ENCODE assay signal across 16 mouse cellular contexts in genomic region chr9:62534691-62535090, GRCm38 (mm10). TPM values are rescaled to one million over a fixed set of nuclear protein-coding genes. Genes with fewer than 3 reads are reported as not detected.
DNase-seq lines count a peak whose midpoint lies in the region; ATAC-seq and TF ChIP-seq lines count a peak whose summit lies in the region.
"Had no signal": no experiment of that assay in that cellular context is flagged by ENCODE, and none has a peak within 500 bp of the region (broad histone marks: within the 10 kb centered on the region; RNA-seq: fewer than 3 reads in every experiment).

No protein-coding gene starts in this region.

- ATAC-seq in forebrain, embryonic 11.5 days (replicated peaks; ENCODE audit: low FRiP score), result no peak
- ATAC-seq in lung, embryonic 15.5 days (ENCODE audit: borderline replicate concordance, extremely low read depth, low FRiP score, low TSS enrichment), result no peak
- no peak for ATAC-seq in forebrain, postnatal 0 days
- ATAC-seq in neural tube, embryonic 13.5 days (ENCODE audit: low read depth), result no peak
- no peak for ATAC-seq in intestine, embryonic 16.5 days

- no peaks in the 10 kb centered on the region for H3K36me3 ChIP-seq in forebrain, embryonic 10.5 days (replicated peaks)
- no peaks in the 10 kb centered on the region for H3K36me3 ChIP-seq in forebrain, embryonic 11.5 days (ENCODE audit: control insufficient read depth, insufficient read depth, low read length)
- no peaks in the 10 kb centered on the region for H3K36me3 ChIP-seq in lung, embryonic 15.5 days
- H3K36me3 ChIP-seq in forebrain, postnatal 0 days (ENCODE audit: insufficient read depth), result no peaks in the 10 kb centered on the region
- no peaks in the 10 kb centered on the region for H3K36me3 ChIP-seq in neural tube, embryonic 13.5 days
- no peaks in the 10 kb centered on the region for H3K36me3 ChIP-seq in intestine, embryonic 16.5 days (ENCODE audit: control insufficient read depth, insufficient read depth, low read length)
- H3K36me3 ChIP-seq: G1E; heart, embryonic 13.5 days had no signal

- no peaks in the 10 kb centered on the region for H3K9me3 ChIP-seq in forebrain, embryonic 10.5 days
- no peaks in the 10 kb centered on the region for H3K9me3 ChIP-seq in forebrain, embryonic 11.5 days (ENCODE audit: control insufficient read depth, low read length)
- H3K9me3 ChIP-seq in lung, embryonic 15.5 days, result no peaks in the 10 kb centered on the region
- no peaks in the 10 kb centered on the region for H3K9me3 ChIP-seq in forebrain, postnatal 0 days (ENCODE audit: low read length)
- H3K9me3 ChIP-seq in neural tube, embryonic 13.5 days, result no peaks in the 10 kb centered on the region
- H3K9me3 ChIP-seq in intestine, embryonic 16.5 days (ENCODE audit: control insufficient read depth, low read length), result no peaks in the 10 kb centered on the region
- H3K9me3 ChIP-seq: G1E; heart, embryonic 13.5 days had no signal

- H3K4me2 ChIP-seq in forebrain, embryonic 11.5 days (ENCODE audit: low read depth, low read length, severe bottlenecking), result no peak overlapping the region
- 0 out of 2 replicates have a peak overlapping the region, but pooled peaks have one; percentile 94 for H3K4me2 ChIP-seq in lung, embryonic 15.5 days
- H3K4me2 ChIP-seq in forebrain, postnatal 0 days (ENCODE audit: low read depth), result peak overlapping the region; percentile 93
- H3K4me2 ChIP-seq in neural tube, embryonic 13.5 days, result peak overlapping the region; percentile 81
- H3K4me2 ChIP-seq in intestine, embryonic 16.5 days (ENCODE audit: low read depth, low read length), result no peak overlapping the region
- H3K4me2 ChIP-seq: liver, embryonic 11.5 days had no signal

- DNase-seq in forebrain, embryonic 10.5 days (ENCODE audit: extremely low spot score, low spot score), result no peak
- DNase-seq in forebrain, embryonic 11.5 days (ENCODE audit: low spot score), result no peak
- DNase-seq in lung, postnatal 10 days, result no peak
- DNase-seq in forebrain, postnatal 0 days, result no peak
- DNase-seq in thymus, postnatal 14 days, result no peak
- DNase-seq: cerebellum, adult 11 months; gastrocnemius, postnatal 10 days; right cerebral cortex, adult 18-20 months; thymus, adult 2 months had no signal

- 0 out of 2 replicates have a peak overlapping the region, but pooled peaks have one; percentile 76 for H3K4me3 ChIP-seq in forebrain, embryonic 10.5 days
- H3K4me3 ChIP-seq in forebrain, embryonic 11.5 days (ENCODE audit: low read depth, low read length), result no peak overlapping the region
- H3K4me3 ChIP-seq in lung, embryonic 15.5 days, result no peak overlapping the region
- peak overlapping the region; percentile 72; the same call in 1 of the 2 replicates for H3K4me3 ChIP-seq in forebrain, postnatal 0 days (ENCODE audit: low read depth, low read length)
- H3K4me3 ChIP-seq in neural tube, embryonic 13.5 days, result 0 out of 2 replicates have a peak overlapping the region, but pooled peaks have one; percentile 72
- H3K4me3 ChIP-seq in intestine, embryonic 16.5 days (ENCODE audit: low read length), result no peak overlapping the region
- H3K4me3 ChIP-seq: erythroblast, embryonic 14.5 days had no signal

- no peak overlapping the region for H3K27ac ChIP-seq in forebrain, embryonic 10.5 days
- H3K27ac ChIP-seq in forebrain, embryonic 11.5 days (ENCODE audit: low read depth, low read length), result no peak overlapping the region
- H3K27ac ChIP-seq in lung, embryonic 15.5 days, result no peak overlapping the region; the same call in 1 of the 2 replicates
- no peak overlapping the region for H3K27ac ChIP-seq in forebrain, postnatal 0 days (ENCODE audit: low read depth, low read length)
- H3K27ac ChIP-seq in neural tube, embryonic 13.5 days (replicated peaks), result no peak overlapping the region
- H3K27ac ChIP-seq in intestine, embryonic 16.5 days (ENCODE audit: low read length), result no peak overlapping the region
- H3K27ac ChIP-seq: heart, embryonic 13.5 days had no signal

- peaks cover 74% of the 10 kb centered on the region for H3K27me3 ChIP-seq in forebrain, embryonic 10.5 days (ENCODE audit: poor library complexity, severe bottlenecking)
- H3K27me3 ChIP-seq in forebrain, embryonic 11.5 days (ENCODE audit: control insufficient read depth, insufficient read depth, low read length), result no peaks in the 10 kb centered on the region
- no peaks in the 10 kb centered on the region for H3K27me3 ChIP-seq in lung, embryonic 15.5 days
- H3K27me3 ChIP-seq in forebrain, postnatal 0 days (ENCODE audit: insufficient read depth, low read length), result no peaks in the 10 kb centered on the region
- no peaks in the 10 kb centered on the region for H3K27me3 ChIP-seq in neural tube, embryonic 13.5 days
- H3K27me3 ChIP-seq in intestine, embryonic 16.5 days (replicated peaks; ENCODE audit: control insufficient read depth, insufficient read depth, low read length), result peaks cover 10% of the 10 kb centered on the region

- no peak for TF ChIP-seq CTCF in forebrain, postnatal 0 days (IDR thresholded peaks at IDR 0.05; ENCODE audit: low read depth)

- 74% methylated on average over 7 of the region's 7 CpGs for WGBS in forebrain, embryonic 10.5 days
- WGBS in forebrain, embryonic 11.5 days, result 74% methylated on average over 7 of the region's 7 CpGs
- WGBS in lung, embryonic 15.5 days, result 84% methylated on average over 7 of the region's 7 CpGs
- 78% methylated on average over 7 of the region's 7 CpGs for WGBS in forebrain, postnatal 0 days
- 90% methylated on average over 7 of the region's 7 CpGs for WGBS in neural tube, embryonic 13.5 days
- 93% methylated on average over 7 of the region's 7 CpGs for WGBS in intestine, embryonic 16.5 days

- H3K4me1 ChIP-seq in forebrain, embryonic 10.5 days, result peaks cover 83% of the 10 kb centered on the region
- peaks cover 25% of the 10 kb centered on the region for H3K4me1 ChIP-seq in forebrain, embryonic 11.5 days (replicated peaks; ENCODE audit: control insufficient read depth, insufficient read depth, low read length)
- peaks cover 71% of the 10 kb centered on the region for H3K4me1 ChIP-seq in lung, embryonic 15.5 days
- H3K4me1 ChIP-seq in forebrain, postnatal 0 days (ENCODE audit: insufficient read depth), result peaks cover 52% of the 10 kb centered on the region
- H3K4me1 ChIP-seq in neural tube, embryonic 13.5 days (replicated peaks), result peaks cover 93% of the 10 kb centered on the region
- H3K4me1 ChIP-seq in intestine, embryonic 16.5 days (ENCODE audit: control insufficient read depth, insufficient read depth, low read length), result peaks cover 23% of the 10 kb centered on the region

- H3K9ac ChIP-seq in forebrain, embryonic 11.5 days (ENCODE audit: low read length), result no peak overlapping the region
- no peak overlapping the region for H3K9ac ChIP-seq in lung, embryonic 15.5 days
- peak overlapping the region; percentile 98; the same call in 1 of the 2 replicates for H3K9ac ChIP-seq in forebrain, postnatal 0 days
- peak overlapping the region; percentile 93 for H3K9ac ChIP-seq in neural tube, embryonic 13.5 days
- no peak overlapping the region for H3K9ac ChIP-seq in intestine, embryonic 16.5 days (ENCODE audit: low read depth, low read length)

RNA-seq across cellular contexts. Expression of gene Coro2b, which starts 2.2 kb away (rescaled TPM):
- polyA plus RNA-seq in forebrain, embryonic 10.5 days (2016; fragmentation: Nextera tagmentation; extraction: Ambion mirVana), result 9.7 and 10.0 TPM in 2 replicates
- 24.0 and 26.5 TPM in 2 replicates for polyA plus RNA-seq in forebrain, embryonic 11.5 days (2014; fragmentation: Nextera tagmentation; extraction: Ambion mirVana)
- 20.5 and 22.8 TPM in 2 replicates for polyA plus RNA-seq in lung, embryonic 15.5 days (2015; fragmentation: Nextera tagmentation; extraction: Ambion mirVana)
- total RNA-seq in forebrain, postnatal 0 days (2014; rRNA removed), result 43.3 and 53.2 TPM in 2 replicates
- 24.7 and 31.6 TPM in 2 replicates for polyA plus RNA-seq in forebrain, postnatal 0 days (2015; fragmentation: Nextera tagmentation; extraction: Ambion mirVana)
- 41.5 and 43.8 TPM in 2 replicates for polyA plus RNA-seq in neural tube, embryonic 13.5 days (2015; fragmentation: Nextera tagmentation; extraction: Ambion mirVana)
- polyA plus RNA-seq in intestine, embryonic 16.5 days (2015; fragmentation: Nextera tagmentation; extraction: Ambion mirVana), result 7.0 and 8.2 TPM in 2 replicates
- polyA plus RNA-seq: erythroblast, embryonic 14.5 days; G1E had no signal

Comparison
In these comparisons a context has a peak if more than half of its experiments do, and no peak if none do; other contexts are left out.
1. H3K4me3 ChIP-seq: peak in forebrain, embryonic 10.5 days (single experiment), forebrain, postnatal 0 days (single experiment) and neural tube, embryonic 13.5 days (single experiment); none in forebrain, embryonic 11.5 days (single experiment), lung, embryonic 15.5 days (single experiment) and intestine, embryonic 16.5 days (single experiment).
2. H3K4me2 ChIP-seq: peak in lung, embryonic 15.5 days (single experiment), forebrain, postnatal 0 days (single experiment) and neural tube, embryonic 13.5 days (single experiment); none in forebrain, embryonic 11.5 days (single experiment) and intestine, embryonic 16.5 days (single experiment).
3. H3K9ac ChIP-seq: peak in forebrain, postnatal 0 days (single experiment) and neural tube, embryonic 13.5 days (single experiment); none in forebrain, embryonic 11.5 days (single experiment), lung, embryonic 15.5 days (single experiment) and intestine, embryonic 16.5 days (single experiment).